Mouse (Mus musculus) olfactory bulb, adult 2 months (tissue): ENCODE measurements around the gene Klrb1a.

Source experiments
- CTCF ChIP-seq: fragments of 200-500 bp; IDR thresholded peaks from 2 replicates; pipeline ENCODE4 v1.5.1; 2012; ENCODE audit warnings: low read depth, mild to moderate bottlenecking, low read length, moderate library complexity; ENCODE audit not compliant: insufficient read depth
- POLR2A ChIP-seq: fragments of 200-500 bp; IDR thresholded peaks from 2 replicates; pipeline ENCODE4 v1.6.1; 2012; ENCODE audit warnings: mild to moderate bottlenecking, low read depth, low read length, moderate library complexity; ENCODE audit not compliant: insufficient read depth

GRCm38 (mm10) chr6:128598256-128599047 is 24.9 kb downstream of the Klrb1a start:
- TF ChIP-seq CTCF (no peak), POLR2A (no peak)
